Mouse (Mus musculus) testis, adult 2 months (tissue): ENCODE data around the gene Trim56.

Experiments used
- CTCF ChIP-seq: fragments of 200-500 bp; IDR thresholded peaks from 2 replicates; pipeline ENCODE4 v1.5.1; 2012; ENCODE audit warnings: low read depth, mild to moderate bottlenecking, inconsistent platforms, low read length, moderate library complexity; ENCODE audit not compliant: control insufficient read depth, insufficient read depth, insufficient replicate concordance
- POLR2A ChIP-seq: fragments of 200-500 bp; IDR thresholded peaks from 2 replicates; pipeline ENCODE4 v1.6.1; 2012; ENCODE audit warnings: low read depth, mild to moderate bottlenecking, inconsistent platforms, low read length, moderate library complexity; ENCODE audit not compliant: control insufficient read depth

GRCm38 (mm10) chr5:137107670-137108069 is 8.3 kb downstream of the Trim56 start:
- TF ChIP-seq POLR2A (no peak), CTCF (no peak)
